Mouse (Mus musculus) left cerebral cortex, adult 11 months (tissue): ENCODE data around the gene Klk12.
A peak's percentile ranks its signal among the peaks of the same experiment; 100 is the strongest.

Experiments used
- DNase-seq: peaks from one replicate; pipeline ENCODE4 v3.0.0; 2022; ENCODE audit warnings: low spot score

Klk12 gene

DNA sequence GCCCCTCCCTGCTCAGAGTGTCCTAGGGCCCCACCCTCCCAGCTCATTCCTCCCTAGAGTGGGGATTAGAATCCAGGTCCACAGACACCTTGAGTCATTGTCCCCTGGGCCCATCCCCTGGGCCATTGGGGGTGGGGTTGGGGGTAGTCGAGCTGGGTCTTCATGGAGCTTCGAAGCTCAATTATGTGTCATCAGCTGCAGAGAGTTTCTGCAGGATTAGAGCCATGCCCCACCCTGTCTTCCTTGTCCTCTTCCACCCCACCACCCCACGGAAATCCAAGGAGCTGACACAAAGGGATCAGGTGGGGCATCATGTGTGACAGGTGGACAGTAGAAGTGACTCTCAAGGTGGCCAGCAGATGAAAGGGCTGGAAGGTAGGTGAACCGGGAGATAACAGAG is at the start of gene Klk12:
Gene Klk12, plus strand, starts transcription at position 301 of the 400 bp plus-strand sequence.
- DNase-seq = no peak

DNA sequence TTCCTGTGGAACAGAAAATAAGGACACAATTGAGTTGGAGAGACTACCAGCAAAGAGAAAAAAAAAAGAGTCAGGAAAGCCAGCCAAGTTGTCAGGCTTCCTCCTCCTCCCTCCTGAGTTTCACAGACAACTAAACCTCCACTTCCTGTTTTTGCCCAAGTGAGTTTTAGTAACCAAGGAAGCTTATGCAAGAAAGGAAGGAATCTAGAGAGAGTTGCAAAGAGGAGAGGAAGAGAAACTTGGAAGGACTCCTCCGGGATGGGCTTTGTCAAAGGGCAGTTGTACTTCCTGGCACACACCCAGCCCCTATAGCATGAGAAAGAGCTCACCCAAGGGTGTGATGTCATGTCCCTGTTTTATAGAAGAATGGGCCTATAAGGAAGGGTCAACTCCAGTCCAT is 20.9 kb upstream of the Klk12 start:
- peak; percentile 7 for DNase-seq

DNA sequence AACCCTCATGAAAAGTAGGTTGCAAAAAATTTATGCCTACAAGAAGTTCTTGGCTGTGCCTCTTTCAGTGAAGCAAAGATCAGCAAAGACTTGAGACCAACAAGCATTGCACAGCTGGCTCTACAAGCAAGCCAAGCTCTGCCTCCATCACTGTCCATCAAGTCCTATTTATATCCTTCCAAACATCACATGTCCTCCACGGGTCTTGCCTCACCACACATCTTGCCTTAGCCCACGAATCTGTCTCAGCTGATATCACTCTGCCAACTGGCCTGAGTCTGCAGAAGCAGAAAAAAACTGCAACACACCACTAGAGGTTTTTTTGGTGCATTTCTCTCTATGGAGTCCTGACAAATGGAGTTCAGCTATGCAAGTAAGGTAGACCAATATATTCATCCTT is 15.9 kb upstream of the Klk12 start:
- DNase-seq = no peak

DNA sequence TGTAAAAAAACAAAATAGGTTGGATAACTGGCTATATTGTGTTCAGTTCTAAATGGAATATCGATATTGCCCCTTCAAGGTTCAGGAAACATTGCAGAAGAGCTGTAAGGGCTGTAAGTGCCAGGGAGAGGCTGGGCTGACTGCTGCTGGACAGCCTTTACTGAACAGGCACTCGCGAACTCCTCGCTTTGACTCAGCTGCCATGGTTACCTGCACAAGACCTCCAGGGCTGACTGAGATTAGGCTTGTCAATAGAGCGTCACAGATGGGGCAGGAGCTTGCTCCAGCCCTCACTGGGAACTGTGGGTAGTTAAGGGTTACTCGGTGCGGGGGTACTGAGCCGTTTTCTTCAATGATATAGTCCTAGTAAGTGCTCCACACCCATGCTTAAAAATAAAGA is 2.2 kb upstream of the Klk12 start:
- no peak for DNase-seq

DNA sequence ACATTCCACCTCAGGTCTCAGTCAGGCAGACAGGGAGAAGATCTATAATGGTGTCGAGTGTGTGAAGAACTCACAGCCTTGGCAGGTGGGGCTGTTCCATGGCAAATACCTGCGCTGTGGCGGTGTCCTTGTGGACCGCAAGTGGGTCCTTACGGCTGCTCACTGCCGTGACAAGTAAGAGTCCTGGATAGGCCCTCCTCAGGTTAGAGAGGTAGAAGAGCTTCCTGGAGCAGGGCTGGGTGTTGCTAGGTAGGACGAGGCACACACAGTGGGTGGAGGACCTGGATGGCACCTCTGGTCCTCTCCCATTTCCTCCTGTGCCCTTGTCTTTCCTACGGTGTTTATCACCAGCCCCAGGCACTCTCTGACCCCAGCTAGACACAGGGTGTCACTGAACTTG is 939 bp downstream of the Klk12 start:
- no peak for DNase-seq

DNA sequence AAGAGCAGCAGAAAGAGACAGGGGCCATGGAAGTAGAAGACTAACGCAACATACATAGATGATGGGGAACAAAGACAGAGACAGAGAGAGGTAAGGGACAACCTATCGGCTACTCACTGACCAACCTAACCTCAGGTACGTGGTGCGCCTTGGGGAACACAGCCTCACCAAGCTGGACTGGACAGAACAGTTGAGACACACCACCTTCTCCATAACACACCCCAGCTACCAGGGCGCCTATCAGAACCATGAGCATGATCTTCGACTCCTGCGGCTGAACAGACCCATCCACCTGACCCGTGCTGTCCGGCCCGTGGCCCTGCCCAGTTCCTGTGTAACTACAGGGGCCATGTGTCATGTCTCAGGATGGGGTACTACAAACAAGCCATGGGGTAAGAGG is 2.0 kb downstream of the Klk12 start:
- no peak for DNase-seq

DNA sequence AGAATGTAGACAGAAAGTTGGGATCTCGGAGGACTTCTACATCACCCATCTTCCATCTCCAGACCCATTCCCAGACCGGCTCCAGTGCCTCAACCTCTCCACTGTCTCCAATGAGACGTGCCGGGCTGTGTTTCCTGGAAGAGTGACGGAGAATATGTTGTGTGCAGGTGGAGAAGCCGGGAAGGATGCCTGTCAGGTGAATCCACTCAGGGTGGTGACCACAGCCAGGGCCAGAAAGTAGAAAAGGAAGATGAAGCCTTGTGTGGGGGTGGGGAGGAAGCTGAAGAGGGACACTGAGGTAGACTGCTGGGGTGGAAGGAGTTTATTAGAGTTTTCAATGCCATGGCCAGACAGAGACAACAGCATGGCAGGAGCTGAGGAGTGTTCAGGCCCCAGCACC is 3.2 kb downstream of the Klk12 start:
- DNase-seq = no peak

DNA sequence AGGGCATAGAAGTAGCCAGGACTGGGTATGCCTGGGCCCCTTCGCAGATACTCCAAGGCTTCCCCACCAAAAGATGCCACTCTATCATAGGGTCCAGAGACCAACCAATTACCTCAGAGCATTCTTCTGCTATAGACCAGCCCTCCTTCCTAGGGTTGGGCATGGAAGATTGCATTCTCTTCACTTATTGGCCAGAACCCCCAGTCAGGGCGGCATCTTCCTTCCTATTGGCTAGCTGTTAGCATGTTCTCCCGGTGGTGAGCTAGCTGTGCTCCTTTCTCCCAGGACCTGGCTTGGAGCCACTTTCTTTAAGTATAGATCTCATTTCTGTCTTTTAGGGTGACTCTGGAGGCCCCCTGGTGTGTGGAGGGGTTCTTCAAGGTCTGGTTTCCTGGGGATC is 4.2 kb downstream of the Klk12 start:
- DNase-seq = no peak

DNA sequence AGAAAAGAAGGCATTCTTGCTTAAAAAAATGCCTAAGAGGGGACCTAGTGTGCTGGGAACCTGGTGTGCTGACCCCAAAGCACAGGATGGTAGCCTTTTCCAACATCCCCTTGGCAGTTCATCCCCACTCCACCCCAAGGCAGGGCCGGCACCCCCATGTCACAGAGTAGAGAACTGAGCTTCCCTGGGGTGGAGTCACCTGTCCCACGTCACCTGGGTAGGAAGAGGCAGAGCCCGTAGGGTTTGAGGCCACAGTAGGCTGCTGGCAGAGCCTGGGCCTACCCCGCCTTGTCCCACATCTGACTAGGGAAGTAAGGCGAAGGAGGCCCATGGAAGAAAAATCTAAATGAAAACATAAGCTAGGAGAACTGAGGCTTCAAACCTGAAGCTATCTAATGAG is 5.7 kb downstream of the Klk12 start, which contains the start of gene Klk11:
Gene Klk11, plus strand, starts transcription at position 241 of the 400 bp plus-strand sequence.
- DNase-seq = no peak

DNA sequence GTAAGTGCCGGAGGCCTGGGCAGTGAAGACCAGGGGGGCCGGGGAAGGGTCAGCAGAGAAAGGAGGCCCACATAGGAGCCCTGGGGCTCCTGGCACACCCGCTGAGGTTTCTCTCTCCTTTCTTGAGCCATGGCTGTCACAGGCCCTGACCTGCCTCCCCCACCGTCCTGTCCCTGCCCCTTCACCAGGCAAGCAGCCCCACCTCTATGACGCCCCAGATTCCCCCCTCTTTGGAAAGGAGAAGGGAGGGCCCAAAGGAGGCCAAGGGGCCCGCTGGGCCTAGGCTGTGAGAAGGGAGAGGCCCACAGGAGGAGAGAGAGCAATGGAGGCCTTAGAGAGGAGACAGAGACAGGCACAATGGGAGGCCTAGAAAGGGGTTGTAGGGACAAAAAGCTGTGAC is 6.1 kb downstream of the Klk12 start:
- DNase-seq = no peak

DNA sequence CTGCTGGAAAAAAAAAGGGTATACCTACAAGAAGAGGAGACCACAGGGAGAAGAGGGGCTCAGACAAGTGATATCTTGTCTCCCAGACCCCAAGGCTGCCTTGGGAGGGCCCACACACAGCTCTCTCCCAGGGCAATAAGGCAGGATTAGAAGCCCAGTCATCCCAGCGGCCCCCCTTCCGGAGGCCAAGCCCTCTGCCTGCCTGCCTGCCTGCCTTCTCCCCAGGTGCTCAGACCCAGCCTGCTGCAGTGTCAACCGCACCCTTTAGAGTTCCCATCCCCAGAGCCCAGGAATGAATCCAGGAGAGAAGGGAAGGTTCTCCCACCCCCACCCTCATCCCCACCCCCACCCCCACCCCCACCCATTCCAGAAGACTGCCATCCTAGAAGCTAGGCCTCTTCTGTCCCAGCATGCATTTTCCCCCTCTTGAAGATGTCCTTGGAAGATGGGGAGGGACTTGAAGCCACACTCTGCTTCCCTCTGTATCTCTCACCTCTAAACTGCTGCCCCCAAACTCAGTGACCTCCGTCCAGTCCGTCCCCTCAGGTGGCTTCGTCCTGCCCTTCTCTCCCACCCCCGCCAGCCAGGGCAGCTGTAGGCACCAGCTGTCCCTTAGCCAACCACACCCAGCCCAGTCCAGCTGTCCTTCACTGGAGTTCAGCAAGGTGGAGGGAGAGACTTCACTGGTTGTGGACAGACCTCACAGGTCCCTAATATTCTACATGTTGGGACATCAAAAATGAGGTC is 6.8 kb downstream of the Klk12 start:
- DNase-seq = no peak

DNA sequence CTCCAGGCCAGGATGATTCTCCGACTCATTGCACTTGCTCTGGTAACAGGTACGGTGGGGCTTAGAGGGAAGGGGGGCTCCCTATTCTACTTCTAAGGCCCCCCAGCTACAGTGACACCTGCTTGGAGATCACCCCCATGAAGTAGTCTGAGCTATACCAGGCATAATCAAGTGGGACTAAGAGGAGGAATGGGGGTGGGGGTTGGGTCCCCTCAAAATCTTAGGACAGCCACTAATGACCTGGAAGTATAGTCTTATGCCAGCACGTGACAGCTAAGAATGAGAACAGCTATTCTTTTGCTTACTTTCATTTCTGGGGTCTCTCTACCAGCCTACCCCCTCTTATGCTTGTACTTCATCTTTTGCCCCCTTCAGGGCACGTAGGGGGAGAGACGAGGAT is 7.8 kb downstream of the Klk12 start:
- DNase-seq = no peak

DNA sequence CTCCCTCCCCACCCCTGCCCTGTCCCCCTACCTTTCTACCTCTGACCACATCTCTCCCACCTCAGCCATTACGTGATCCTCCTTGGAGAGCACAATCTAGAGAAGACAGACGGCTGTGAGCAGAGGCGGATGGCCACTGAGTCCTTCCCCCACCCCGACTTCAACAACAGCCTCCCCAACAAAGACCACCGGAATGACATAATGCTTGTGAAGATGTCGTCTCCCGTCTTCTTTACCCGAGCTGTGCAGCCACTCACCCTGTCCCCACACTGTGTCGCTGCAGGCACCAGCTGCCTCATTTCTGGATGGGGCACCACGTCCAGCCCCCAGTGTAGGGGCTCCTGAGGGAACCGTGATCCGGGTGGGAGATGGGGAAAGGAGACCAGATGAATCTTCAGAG is 8.7 kb downstream of the Klk12 start:
- DNase-seq = no peak

DNA sequence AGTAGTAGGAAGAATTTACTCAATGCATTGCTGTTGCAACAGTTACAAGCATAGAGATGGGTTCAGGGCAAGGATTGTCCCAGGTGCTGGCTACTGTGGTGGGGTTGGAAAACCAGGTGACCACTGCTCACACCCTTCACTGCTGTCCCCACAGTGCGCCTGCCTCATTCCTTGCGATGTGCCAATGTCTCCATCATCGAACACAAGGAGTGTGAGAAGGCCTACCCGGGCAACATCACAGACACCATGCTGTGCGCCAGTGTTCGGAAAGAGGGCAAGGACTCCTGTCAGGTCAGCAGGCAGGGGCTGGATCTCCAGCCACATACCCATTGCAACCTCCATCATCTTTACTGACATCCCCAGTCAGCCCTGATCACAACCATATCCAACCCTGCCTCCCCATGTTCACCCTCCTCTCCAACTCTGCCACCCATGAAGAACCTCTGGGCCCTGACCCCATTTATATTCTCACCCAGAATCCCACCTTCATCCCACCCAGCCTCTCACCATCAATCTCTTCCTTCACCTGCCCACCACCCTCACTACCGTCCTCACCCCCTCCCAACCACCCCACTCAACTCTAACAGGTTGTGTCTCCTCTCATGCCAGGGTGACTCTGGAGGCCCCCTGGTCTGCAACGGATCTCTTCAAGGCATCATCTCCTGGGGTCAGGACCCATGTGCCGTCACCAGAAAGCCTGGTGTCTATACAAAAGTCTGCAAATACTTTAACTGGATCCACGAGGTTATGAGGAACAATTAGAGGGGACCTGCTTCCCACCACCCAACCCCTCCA is 9.7 kb downstream of the Klk12 start:
- DNase-seq = no peak

DNA sequence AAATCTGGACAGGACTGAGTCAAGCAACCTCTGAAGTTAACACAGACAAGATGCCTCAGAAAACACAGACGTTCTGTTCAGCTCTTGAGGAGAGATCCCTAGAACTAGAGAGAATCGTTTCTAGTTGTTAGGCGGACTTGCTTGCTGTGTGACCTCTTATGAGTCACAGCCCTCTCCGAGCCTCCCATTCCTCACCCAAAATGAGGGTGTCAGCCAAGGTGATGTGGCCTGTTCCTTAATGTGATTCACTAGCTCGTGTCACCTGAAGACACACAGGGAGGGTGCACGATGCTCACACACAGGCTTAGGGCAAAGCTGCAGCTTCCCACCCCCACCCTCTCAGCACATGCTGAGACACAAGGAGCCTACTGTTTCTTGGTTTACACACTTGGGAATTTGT is 11.5 kb downstream of the Klk12 start:
- no peak for DNase-seq

DNA sequence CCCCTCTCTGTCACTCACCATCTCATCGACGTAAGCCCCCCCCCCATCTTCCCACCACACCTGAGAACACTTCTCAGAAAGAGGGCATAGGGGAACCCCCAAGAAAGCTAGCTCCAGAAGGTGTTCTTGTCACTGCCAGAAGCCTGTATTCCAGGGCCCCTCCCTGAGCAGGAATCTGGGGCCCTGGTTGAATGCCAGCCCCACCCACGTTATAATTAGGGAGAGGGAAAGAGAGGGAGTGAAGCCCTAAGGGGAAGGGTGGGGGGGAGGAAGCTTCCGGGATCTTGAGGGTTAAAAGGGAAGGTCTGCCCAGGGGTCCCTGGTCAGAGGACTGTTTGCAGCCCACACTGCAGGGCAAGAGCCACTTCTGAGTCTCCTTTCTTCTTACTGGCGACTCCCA is 12.0 kb downstream of the Klk12 start, which contains the start of gene Klk10:
Gene Klk10, plus strand, starts transcription at position 290 of the 400 bp plus-strand sequence.
- DNase-seq = no peak

DNA sequence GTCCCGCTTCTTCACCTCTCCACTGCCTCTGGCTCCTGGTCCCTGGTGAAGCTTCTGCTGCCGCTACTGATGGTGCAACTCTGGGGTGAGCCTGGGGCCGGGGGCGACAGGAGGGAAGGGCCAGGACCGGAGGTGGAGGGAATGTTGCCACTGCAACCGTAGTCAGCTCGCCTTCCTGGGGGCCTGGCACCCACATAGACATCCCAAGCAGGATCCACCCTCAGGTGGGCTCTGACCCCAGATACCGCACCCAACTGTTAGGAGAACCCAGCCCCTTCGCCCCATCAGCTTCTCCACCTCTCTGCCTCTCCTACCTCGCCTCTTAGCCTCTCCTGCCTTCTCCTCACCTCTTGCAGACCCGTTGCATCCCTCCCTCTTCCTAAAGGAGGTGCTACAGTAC is 12.8 kb downstream of the Klk12 start:
- no peak for DNase-seq

DNA sequence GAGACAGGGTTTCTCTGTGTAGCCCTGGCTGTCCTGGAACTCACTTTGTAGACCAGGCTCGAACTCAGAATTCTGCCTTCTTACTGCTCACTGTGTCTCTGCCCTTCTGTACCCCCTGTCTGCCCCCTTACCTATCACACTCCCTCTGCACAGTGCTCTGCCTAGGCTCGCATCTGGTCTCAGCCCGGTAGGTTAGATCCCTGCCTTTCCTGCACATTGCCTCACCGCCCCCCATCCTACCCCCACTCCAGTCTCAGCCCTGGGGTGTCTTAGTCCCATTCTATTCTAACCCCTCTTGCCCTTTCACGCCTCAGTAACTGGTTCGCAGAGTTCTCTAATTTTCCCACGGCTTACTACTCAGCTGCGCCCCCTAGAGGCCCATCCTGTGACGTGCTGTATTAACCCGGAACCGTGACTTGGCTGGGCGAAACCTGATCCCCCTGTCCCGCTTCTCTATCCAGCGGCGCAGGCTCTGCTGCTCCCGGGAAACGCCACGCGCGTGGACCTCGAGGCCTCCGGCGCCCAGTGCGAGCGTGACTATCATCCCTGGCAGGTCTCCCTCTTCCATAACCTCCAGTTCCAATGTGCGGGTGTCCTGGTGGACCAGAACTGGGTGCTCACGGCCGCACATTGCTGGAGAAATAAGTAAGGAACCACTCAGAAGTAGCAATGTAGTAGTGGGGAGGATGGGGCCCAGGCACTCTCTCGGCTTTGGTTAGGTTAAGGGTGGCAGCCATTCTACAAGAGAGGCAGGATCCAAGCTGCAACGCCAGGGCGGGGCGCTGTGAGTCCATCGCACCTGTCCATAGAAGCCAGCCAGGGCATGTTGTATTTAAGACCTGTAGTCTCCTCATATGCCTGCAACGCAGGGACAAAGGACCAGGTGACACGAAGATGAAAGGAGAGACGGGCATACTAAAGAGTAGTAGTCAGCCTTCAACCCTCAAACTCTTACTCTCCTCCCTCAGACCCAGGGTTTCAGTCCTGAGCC is 13.9 kb downstream of the Klk12 start:
- DNase-seq = no peak

DNA sequence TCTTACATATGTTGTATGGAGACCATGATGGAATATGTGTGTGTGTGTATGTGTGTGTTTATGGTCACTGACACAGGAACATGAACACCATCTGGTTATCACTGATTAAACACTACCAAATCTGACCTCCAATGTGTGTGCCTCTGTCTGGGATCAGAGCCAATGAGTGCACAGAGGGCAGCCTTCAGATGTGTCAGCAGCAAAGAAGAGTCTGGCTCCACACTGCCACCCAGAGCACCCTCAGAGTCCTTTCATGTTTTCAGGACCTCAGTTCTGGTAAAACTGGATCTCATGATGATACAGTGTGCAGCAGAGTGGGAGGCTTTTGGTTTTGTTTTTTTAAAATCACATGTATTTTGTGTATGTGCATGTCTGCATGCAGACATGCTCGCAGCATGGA is 16.6 kb downstream of the Klk12 start:
- no peak for DNase-seq

DNA sequence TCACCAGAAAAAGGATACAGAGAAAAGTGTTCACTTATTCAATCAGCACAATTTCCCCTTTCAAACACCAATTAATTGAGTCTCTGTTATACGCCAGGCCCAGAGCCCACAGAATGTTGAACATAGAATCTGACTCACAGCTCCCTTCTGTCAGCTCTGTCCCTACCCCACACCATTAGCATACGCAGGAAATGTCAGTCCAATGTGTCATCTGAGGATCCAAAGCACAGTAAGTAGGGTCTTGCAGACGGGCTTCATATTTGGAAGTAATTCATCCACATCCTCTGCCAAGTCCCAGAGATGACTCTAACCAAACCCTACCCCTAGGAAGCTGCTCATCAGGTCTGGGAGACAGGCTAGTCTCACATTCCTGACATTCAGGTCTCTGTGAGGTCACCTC is 19.4 kb downstream of the Klk12 start:
- DNase-seq = no peak

DNA sequence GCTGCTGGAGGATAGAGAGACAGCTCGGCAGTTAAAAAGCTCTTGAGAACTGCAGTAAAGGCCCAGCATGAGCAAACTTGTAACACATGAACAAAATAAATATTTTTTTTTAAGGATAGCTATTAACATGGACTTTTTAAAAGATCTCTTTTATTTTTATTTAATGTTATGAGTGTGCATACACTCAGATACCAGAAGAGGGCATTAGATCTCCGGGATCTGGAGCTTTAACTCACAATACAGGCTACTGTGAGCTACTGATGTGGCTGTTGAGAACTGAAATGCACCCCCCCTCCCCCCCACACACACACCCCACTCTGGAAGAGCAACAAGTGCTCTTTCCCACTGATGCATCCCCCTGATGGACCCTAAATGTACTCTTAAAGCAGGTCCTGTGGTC is 20.6 kb downstream of the Klk12 start:
- no peak for DNase-seq

DNA sequence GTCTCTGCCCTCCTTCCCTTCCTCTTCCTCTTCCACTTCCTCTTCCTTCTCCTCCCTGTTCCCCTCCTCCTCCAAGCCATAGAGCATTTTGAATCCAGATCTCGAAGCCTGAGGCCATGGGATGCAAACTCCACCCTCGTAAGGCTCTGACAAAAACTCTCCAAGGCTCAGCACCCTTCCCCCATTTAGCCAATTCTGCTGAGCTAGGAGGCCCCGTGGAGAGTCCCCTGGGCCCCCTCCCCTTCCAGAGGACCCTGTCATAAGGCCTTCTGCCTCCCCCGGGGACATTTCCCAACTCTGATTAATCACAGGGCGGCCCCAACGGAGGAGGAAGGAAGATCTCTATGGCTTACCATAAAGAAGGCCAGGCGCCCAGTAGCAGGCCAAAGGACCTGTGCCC is 22.9 kb downstream of the Klk12 start, which contains the start of gene Klk9:
Gene Klk9, plus strand, starts transcription at position 301 of the 400 bp plus-strand sequence.
- no peak for DNase-seq
